Mouse (Mus musculus) liver, adult 2 months (tissue): ENCODE results near the gene B3galnt1. TPM values are rescaled to one million over a fixed set of nuclear protein-coding genes. Genes with fewer than 3 reads are reported as not detected.
A peak's percentile ranks its signal among the peaks of the same experiment; 100 is the strongest.

Experiments used
- DNase-seq: peaks from one replicate; pipeline ENCODE4 v3.0.0-alpha.2; 2011; ENCODE audit warnings: low read depth, low spot score; ENCODE audit errors: extremely low read depth
- H3K27ac ChIP-seq: fragments of 200-500 bp; replicated peaks from 2 replicates; pipeline ENCODE4 v1.5.1; 2012; ENCODE audit warnings: low read depth, mild to moderate bottlenecking, control low read depth, inconsistent platforms, low read length; ENCODE audit not compliant: insufficient read depth
- H3K27me3 ChIP-seq: fragments of 200-500 bp; 2 replicates; pipeline ENCODE4 v1.6.1; 2012; ENCODE audit warnings: mild to moderate bottlenecking, moderate library complexity, low read length, inconsistent platforms; ENCODE audit not compliant: control insufficient read depth, insufficient read depth
- H3K36me3 ChIP-seq: fragments of 200-500 bp; 2 replicates; pipeline ENCODE4 v1.6.1; 2012; ENCODE audit warnings: low read length, inconsistent platforms; ENCODE audit not compliant: control insufficient read depth, insufficient read depth
- H3K4me1 ChIP-seq: fragments of 200-500 bp; 2 replicates; pipeline ENCODE4 v1.6.1; 2011; ENCODE audit warnings: low read length; ENCODE audit not compliant: control insufficient read depth, insufficient read depth
- H3K4me3 ChIP-seq: fragments of 200-500 bp; 2 replicates; pipeline ENCODE4 v1.5.1; 2011; ENCODE audit warnings: low read depth, mild to moderate bottlenecking, control low read depth, low read length, moderate library complexity; ENCODE audit not compliant: insufficient read depth
- H3K79me2 ChIP-seq: fragments of 200-500 bp; 2 replicates; pipeline ENCODE4 v1.6.1; 2012; ENCODE audit warnings: inconsistent platforms, mild to moderate bottlenecking, low read length, moderate library complexity; ENCODE audit not compliant: control insufficient read depth, insufficient read depth
- H3K9ac ChIP-seq: fragments of 200-500 bp; 2 replicates; pipeline ENCODE4 v1.6.1; 2012; ENCODE audit warnings: low read depth, mild to moderate bottlenecking, control low read depth, inconsistent platforms, low read length
- CTCF ChIP-seq: fragments of 200-500 bp; IDR thresholded peaks from 2 replicates; pipeline ENCODE4 v1.5.1; 2011; ENCODE audit warnings: low read depth, low read length, control low read depth
- POLR2A ChIP-seq: fragments of 200-500 bp; IDR thresholded peaks from 2 replicates; pipeline ENCODE4 v1.6.1; 2011; ENCODE audit warnings: low read length, control low read depth; ENCODE audit not compliant: insufficient read depth; ENCODE audit errors: extremely low read depth
- WGBS: fragments of 180-500 bp; shearing (Covaris S2); methylation state at CpG from one replicate; pipeline ENCODE4 v1.1.7; 2018; 5-methylcytosine and 5-hydroxymethylcytosine counted together
- polyA plus RNA-seq: library from polyadenylated mRNA; depleted of rRNA; stranded (reverse); fragments of >200 nt; gene quantifications from 2 replicates; pipeline ENCODE4 v1.2.3, GENCODE M21; 2012; rRNA removed
- total RNA-seq: library from RNA; depleted of rRNA; stranded (reverse); fragments of >200 nt; gene quantifications from 2 replicates; pipeline ENCODE4 v1.2.3, GENCODE M21; 2014; rRNA removed

B3galnt1 gene
- total RNA-seq (1.1 and 1.3 TPM in 2 replicates), polyA plus RNA-seq (0.12 and 0.57 TPM in 2 replicates)

- TF ChIP-seq CTCF (peak; percentile 43), POLR2A (no peak)
- H3K36me3 ChIP-seq = no peaks in the 10 kb centered on the region
- peak within 1 kb of the TSS; percentile 47 for H3K9ac ChIP-seq
- DNase-seq = no peak
- no peaks in the 10 kb centered on the region for H3K4me1 ChIP-seq
- no peaks in the 10 kb centered on the region for H3K79me2 ChIP-seq
- H3K27me3 ChIP-seq = peaks cover 3% of the 10 kb centered on the region; the same call in 1 of the 2 replicates
- H3K27ac ChIP-seq = no peak within 1 kb of the TSS
- 3% methylated on average over 84 of the region's 99 CpGs for WGBS
- H3K4me3 ChIP-seq = peak within 1 kb of the TSS; percentile 59
Observed at GRCm38 (mm10) chr3:69598261-69599165, at the start of gene B3galnt1. Gene B3galnt1 (minus strand): TSS chr3:69598960.

GRCm38 (mm10) chr3:69634521-69634920 is 35.8 kb upstream of the B3galnt1 start:
- no peak overlapping the region for H3K27ac ChIP-seq
- no peak for DNase-seq
- no peak overlapping the region for H3K9ac ChIP-seq
- WGBS = 73% methylated on average over 3 of the region's 3 CpGs
- no peak overlapping the region for H3K4me3 ChIP-seq
- no peaks in the 10 kb centered on the region for H3K36me3 ChIP-seq
- 0 out of 2 replicates have a peak, but pooled peaks cover 4% of the 10 kb centered on the region for H3K27me3 ChIP-seq
- no peaks in the 10 kb centered on the region for H3K79me2 ChIP-seq
- no peaks in the 10 kb centered on the region for H3K4me1 ChIP-seq
- TF ChIP-seq POLR2A (no peak), CTCF (no peak)

DNA sequence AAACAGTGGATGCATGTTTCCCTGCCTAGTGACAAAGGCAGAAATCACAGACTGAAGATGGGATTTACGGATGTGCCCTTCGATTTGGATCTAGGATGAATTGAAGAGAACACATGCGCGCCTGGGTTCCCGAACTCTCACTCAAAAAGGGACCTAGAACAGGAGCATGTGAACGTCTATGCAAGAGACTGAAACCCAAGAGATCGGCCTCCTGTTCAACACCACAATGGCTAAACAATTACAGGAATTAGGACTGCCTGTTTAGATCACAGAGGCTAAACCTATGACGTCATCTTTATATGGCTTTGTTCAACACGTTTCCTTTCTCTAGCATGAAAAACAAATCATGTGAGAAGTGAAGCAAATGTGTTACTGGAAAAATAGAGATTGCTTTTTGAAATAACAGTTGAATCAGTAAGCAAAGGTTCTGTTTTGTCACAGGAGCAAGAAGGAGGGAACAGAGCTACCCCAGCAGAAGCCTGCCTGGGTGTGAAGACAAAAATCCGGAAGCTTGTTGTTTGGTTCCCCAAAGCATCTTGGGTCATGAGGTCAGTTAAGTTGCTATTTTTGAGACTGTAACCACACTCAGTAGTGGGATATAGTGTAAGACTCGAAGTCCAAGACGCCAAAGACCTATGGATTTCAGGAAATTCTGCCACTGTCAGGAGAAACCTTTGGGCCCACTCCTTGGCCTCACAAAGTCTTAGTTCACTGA is 35.1 kb upstream of the B3galnt1 start:
- Histone ChIP-seq H3K9ac (no peak overlapping the region), H3K36me3 (no peaks in the 10 kb centered on the region), H3K4me3 (no peak overlapping the region), H3K4me1 (no peaks in the 10 kb centered on the region), H3K27me3 (0 out of 2 replicates have a peak, but pooled peaks cover 4% of the 10 kb centered on the region), H3K79me2 (no peaks in the 10 kb centered on the region), H3K27ac (peak overlapping the region; percentile 52)
- 78% methylated on average over 12 of the region's 12 CpGs for WGBS
- TF ChIP-seq POLR2A (no peak), CTCF (no peak)
- DNase-seq = peak; percentile 33

DNA sequence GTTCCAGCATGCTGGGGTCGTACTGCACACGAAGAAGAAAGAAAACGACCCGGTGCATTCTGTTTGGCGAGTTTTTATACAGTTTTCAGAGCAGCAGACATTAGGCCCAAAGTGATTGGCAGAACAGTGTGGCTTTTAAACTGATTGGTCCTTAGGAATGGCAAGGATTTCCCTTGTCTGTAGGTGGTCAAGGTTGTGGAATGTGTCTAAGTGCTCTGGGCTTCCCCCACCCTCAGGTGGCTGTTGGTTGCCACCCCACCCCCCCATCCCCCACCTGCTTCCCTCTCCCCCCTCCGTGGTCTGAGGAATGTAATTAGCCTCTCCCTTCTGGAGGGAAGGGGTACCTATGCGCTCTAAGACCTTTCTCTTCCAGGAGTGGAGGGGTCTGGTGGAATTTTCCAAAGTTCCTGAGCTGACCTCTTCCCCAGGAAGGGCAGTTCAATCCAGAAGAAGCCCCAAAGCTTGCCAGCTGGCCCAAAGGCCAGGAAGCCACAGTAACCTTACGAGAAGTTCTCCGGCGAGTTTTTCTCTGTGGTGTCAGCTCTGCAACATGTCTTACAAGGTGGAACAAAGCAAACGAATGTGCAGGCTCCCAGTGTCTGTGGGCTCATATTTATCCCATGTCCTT is 28.3 kb upstream of the B3galnt1 start:
- no peak for DNase-seq
- no peak overlapping the region for H3K9ac ChIP-seq
- no peaks in the 10 kb centered on the region for H3K27me3 ChIP-seq
- H3K4me1 ChIP-seq = no peaks in the 10 kb centered on the region
- TF ChIP-seq POLR2A (no peak), CTCF (no peak)
- no peaks in the 10 kb centered on the region for H3K36me3 ChIP-seq
- 77% methylated on average over 11 of the region's 11 CpGs for WGBS
- no peak overlapping the region for H3K4me3 ChIP-seq
- H3K79me2 ChIP-seq = no peaks in the 10 kb centered on the region
- H3K27ac ChIP-seq = no peak overlapping the region

- WGBS = 91% methylated on average over 11 of the region's 11 CpGs
- no peaks in the 10 kb centered on the region for H3K4me1 ChIP-seq
- TF ChIP-seq CTCF (no peak), POLR2A (no peak)
- no peaks in the 10 kb centered on the region for H3K79me2 ChIP-seq
- H3K36me3 ChIP-seq = no peaks in the 10 kb centered on the region
- H3K27me3 ChIP-seq = no peaks in the 10 kb centered on the region
- DNase-seq = no peak
- H3K9ac ChIP-seq = no peak overlapping the region
- no peak overlapping the region for H3K27ac ChIP-seq
- no peak overlapping the region for H3K4me3 ChIP-seq
Observed at GRCm38 (mm10) chr3:69626213-69626962, 27.6 kb upstream of the B3galnt1 start.
